Mouse (Mus musculus) stomach, embryonic 15.5 days (tissue): ENCODE results near the gene Acox3. TPM values are rescaled to one million over a fixed set of nuclear protein-coding genes. Genes with fewer than 3 reads are reported as not detected.

Experiments used
- ATAC-seq: fragments of 200-750 bp; cut with Nextera tagmentation; 2 replicates; pipeline ENCODE4 v1.8.0; 2017; ENCODE audit warnings: low read depth, moderate number of reproducible peaks, moderate TSS enrichment; ENCODE audit not compliant: insufficient read depth, low FRiP score
- H3K27ac ChIP-seq: fragments of 300-500 bp; sonication (generic); 2 replicates; pipeline ENCODE4 v1.5.1; 2015; ENCODE audit warnings: mild to moderate bottlenecking, inconsistent platforms
- H3K27me3 ChIP-seq: fragments of 300-500 bp; sonication (generic); replicated peaks from 2 replicates; pipeline ENCODE4 v1.6.1; 2015; ENCODE audit warnings: inconsistent platforms
- H3K36me3 ChIP-seq: fragments of 300-500 bp; sonication (generic); 2 replicates; pipeline ENCODE4 v1.6.1; 2015; ENCODE audit warnings: inconsistent platforms
- H3K4me1 ChIP-seq: fragments of 300-500 bp; sonication (generic); 2 replicates; pipeline ENCODE4 v1.6.1; 2015; ENCODE audit warnings: inconsistent platforms
- H3K4me2 ChIP-seq: fragments of 300-500 bp; sonication (generic); 2 replicates; pipeline ENCODE4 v1.6.1; 2015; ENCODE audit warnings: mild to moderate bottlenecking, inconsistent platforms
- H3K4me3 ChIP-seq: fragments of 300-500 bp; sonication (generic); replicated peaks from 2 replicates; pipeline ENCODE4 v1.5.1; 2015; ENCODE audit warnings: inconsistent platforms
- H3K9ac ChIP-seq: fragments of 300-500 bp; sonication (generic); 2 replicates; pipeline ENCODE4 v1.6.1; 2015; ENCODE audit warnings: inconsistent platforms
- H3K9me3 ChIP-seq: fragments of 300-500 bp; sonication (generic); 2 replicates; pipeline ENCODE4 v1.6.1; 2016; ENCODE audit warnings: inconsistent platforms
- whole genome bisulfite sequencing: fragments of 180-500 bp; shearing (Covaris S2); methylation state at CpG from one replicate; pipeline ENCODE4 v1.1.7; 2015; 5-methylcytosine and 5-hydroxymethylcytosine counted together
- polyA plus RNA-seq: library from polyadenylated mRNA; unstranded; fragments of >200 nt; fragmentation: Nextera tagmentation; extraction: Ambion mirVana; gene quantifications from 2 replicates; pipeline ENCODE4 v1.2.1, GENCODE M21; 2015

The Acox3 gene
- polyA plus RNA-seq, 1 experiment from 2014 or later: 12.3 TPM

GRCm38 (mm10) chr5:35600233-35600632 lies 17.4 kb downstream of the Acox3 start:
- Histone ChIP-seq H3K4me2 (no peak overlapping the region), H3K4me1 (no peaks in the 10 kb centered on the region), H3K4me3 (no peak overlapping the region), H3K9me3 (no peaks in the 10 kb centered on the region), H3K27ac (no peak overlapping the region), H3K36me3 (peaks cover 23% of the 10 kb centered on the region), H3K27me3 (no peaks in the 10 kb centered on the region), H3K9ac (no peak overlapping the region)
- 85% methylated on average over 11 of the region's 11 CpGs for WGBS
- ATAC-seq: no peak

- no peaks in the 10 kb centered on the region for H3K27me3 ChIP-seq
- H3K36me3 ChIP-seq: peaks cover 23% of the 10 kb centered on the region
- no peaks in the 10 kb centered on the region for H3K4me1 ChIP-seq
- no peak overlapping the region for H3K9ac ChIP-seq
- no peak overlapping the region for H3K27ac ChIP-seq
- WGBS: 86% methylated on average over 8 of the region's 8 CpGs
- no peak for ATAC-seq
- no peaks in the 10 kb centered on the region for H3K9me3 ChIP-seq
- H3K4me3 ChIP-seq: no peak overlapping the region
- no peak overlapping the region for H3K4me2 ChIP-seq
These were observed 18.7 kb downstream of the Acox3 start for GRCm38 (mm10) chr5:35601526-35601925.

GRCm38 (mm10) chr5:35605355-35605754 lies 22.5 kb downstream of the Acox3 start:
- Histone ChIP-seq H3K4me2 (no peak overlapping the region), H3K4me3 (no peak overlapping the region), H3K9me3 (no peaks in the 10 kb centered on the region), H3K27me3 (no peaks in the 10 kb centered on the region), H3K36me3 (0 out of 2 replicates have a peak, but pooled peaks cover 14% of the 10 kb centered on the region), H3K9ac (no peak overlapping the region), H3K4me1 (peaks cover 14% of the 10 kb centered on the region), H3K27ac (no peak overlapping the region)
- no peak for ATAC-seq
- 79% methylated on average over 7 of the region's 7 CpGs for WGBS

- ATAC-seq: no peak
- H3K36me3 ChIP-seq: 0 out of 2 replicates have a peak, but pooled peaks cover 8% of the 10 kb centered on the region
- H3K4me2 ChIP-seq: no peak overlapping the region
- H3K27me3 ChIP-seq: no peaks in the 10 kb centered on the region
- 81% methylated on average over 7 of the region's 7 CpGs for WGBS
- H3K9ac ChIP-seq: no peak overlapping the region
- no peak overlapping the region for H3K27ac ChIP-seq
- H3K9me3 ChIP-seq: no peaks in the 10 kb centered on the region
- no peak overlapping the region for H3K4me3 ChIP-seq
- peaks cover 14% of the 10 kb centered on the region for H3K4me1 ChIP-seq
These were observed 24.0 kb downstream of the Acox3 start for GRCm38 (mm10) chr5:35606800-35607199.

GRCm38 (mm10) chr5:35607784-35608183 lies 24.9 kb downstream of the Acox3 start:
- no peak overlapping the region for H3K27ac ChIP-seq
- WGBS: 76% methylated on average over 6 of the region's 7 CpGs
- no peak overlapping the region for H3K4me3 ChIP-seq
- no peaks in the 10 kb centered on the region for H3K9me3 ChIP-seq
- H3K4me1 ChIP-seq: peaks cover 14% of the 10 kb centered on the region
- H3K9ac ChIP-seq: no peak overlapping the region
- H3K4me2 ChIP-seq: no peak overlapping the region
- ATAC-seq: peak; percentile 28; the same call in 1 of the 2 replicates
- no peaks in the 10 kb centered on the region for H3K27me3 ChIP-seq
- H3K36me3 ChIP-seq: 0 out of 2 replicates have a peak, but pooled peaks cover 3% of the 10 kb centered on the region

- no peak for ATAC-seq
- no peaks in the 10 kb centered on the region for H3K27me3 ChIP-seq
- H3K27ac ChIP-seq: no peak overlapping the region
- no peaks in the 10 kb centered on the region for H3K36me3 ChIP-seq
- no peak overlapping the region for H3K4me2 ChIP-seq
- WGBS: 70% methylated on average over 5 of the region's 5 CpGs
- H3K4me1 ChIP-seq: peaks cover 14% of the 10 kb centered on the region
- H3K9ac ChIP-seq: no peak overlapping the region
- no peaks in the 10 kb centered on the region for H3K9me3 ChIP-seq
- H3K4me3 ChIP-seq: no peak overlapping the region
These were observed 25.7 kb downstream of the Acox3 start for GRCm38 (mm10) chr5:35608559-35608958.

- H3K4me1 ChIP-seq: peaks cover 14% of the 10 kb centered on the region
- H3K9ac ChIP-seq: no peak overlapping the region
- no peaks in the 10 kb centered on the region for H3K36me3 ChIP-seq
- peak; percentile 44; the same call in 1 of the 2 replicates for ATAC-seq
- no peak overlapping the region for H3K4me3 ChIP-seq
- H3K27me3 ChIP-seq: no peaks in the 10 kb centered on the region
- no peaks in the 10 kb centered on the region for H3K9me3 ChIP-seq
- H3K27ac ChIP-seq: no peak overlapping the region
- WGBS: 22% methylated on average over 12 of the region's 12 CpGs
- H3K4me2 ChIP-seq: no peak overlapping the region; the same call in 1 of the 2 replicates
These were observed 26.5 kb downstream of the Acox3 start for GRCm38 (mm10) chr5:35609381-35609780.

GRCm38 (mm10) chr5:35609971-35610370 lies 27.1 kb downstream of the Acox3 start:
- no peaks in the 10 kb centered on the region for H3K36me3 ChIP-seq
- no peaks in the 10 kb centered on the region for H3K9me3 ChIP-seq
- WGBS: 59% methylated on average over 2 of the region's 2 CpGs
- ATAC-seq: no peak
- no peak overlapping the region for H3K9ac ChIP-seq
- peaks cover 14% of the 10 kb centered on the region for H3K4me1 ChIP-seq
- no peak overlapping the region for H3K4me2 ChIP-seq
- H3K27me3 ChIP-seq: no peaks in the 10 kb centered on the region
- H3K4me3 ChIP-seq: no peak overlapping the region
- H3K27ac ChIP-seq: no peak overlapping the region

GRCm38 (mm10) chr5:35610381-35610780 lies 27.5 kb downstream of the Acox3 start:
- Histone ChIP-seq H3K4me1 (peaks cover 14% of the 10 kb centered on the region), H3K27ac (no peak overlapping the region), H3K27me3 (no peaks in the 10 kb centered on the region), H3K4me3 (no peak overlapping the region), H3K4me2 (no peak overlapping the region), H3K36me3 (no peaks in the 10 kb centered on the region), H3K9me3 (no peaks in the 10 kb centered on the region), H3K9ac (no peak overlapping the region)
- 91% methylated on average over 7 of the region's 7 CpGs for WGBS
- ATAC-seq: no peak

- ATAC-seq: no peak
- Histone ChIP-seq H3K4me3 (no peak overlapping the region), H3K4me1 (peaks cover 14% of the 10 kb centered on the region), H3K4me2 (no peak overlapping the region), H3K27me3 (no peaks in the 10 kb centered on the region), H3K9me3 (no peaks in the 10 kb centered on the region), H3K9ac (no peak overlapping the region), H3K36me3 (no peaks in the 10 kb centered on the region), H3K27ac (no peak overlapping the region)
- WGBS: 89% methylated on average over 9 of the region's 9 CpGs
These were observed 28.3 kb downstream of the Acox3 start for GRCm38 (mm10) chr5:35611170-35611569.

- 84% methylated on average over 11 of the region's 11 CpGs for WGBS
- Histone ChIP-seq H3K4me1 (peaks cover 14% of the 10 kb centered on the region), H3K9ac (no peak overlapping the region), H3K4me3 (no peak overlapping the region), H3K36me3 (no peaks in the 10 kb centered on the region), H3K27ac (no peak overlapping the region), H3K27me3 (no peaks in the 10 kb centered on the region), H3K9me3 (no peaks in the 10 kb centered on the region), H3K4me2 (no peak overlapping the region)
- ATAC-seq: no peak
These were observed 29.1 kb downstream of the Acox3 start for GRCm38 (mm10) chr5:35611900-35612299.

- 85% methylated on average over 8 of the region's 8 CpGs for WGBS
- no peak overlapping the region for H3K4me2 ChIP-seq
- H3K4me1 ChIP-seq: peaks cover 14% of the 10 kb centered on the region
- H3K36me3 ChIP-seq: no peaks in the 10 kb centered on the region
- ATAC-seq: no peak
- H3K9ac ChIP-seq: no peak overlapping the region
- no peak overlapping the region for H3K27ac ChIP-seq
- no peaks in the 10 kb centered on the region for H3K27me3 ChIP-seq
- no peak overlapping the region for H3K4me3 ChIP-seq
- H3K9me3 ChIP-seq: no peaks in the 10 kb centered on the region
These were observed 29.9 kb downstream of the Acox3 start for GRCm38 (mm10) chr5:35612722-35613121.

- H3K9me3 ChIP-seq: no peaks in the 10 kb centered on the region
- no peak overlapping the region for H3K4me2 ChIP-seq
- H3K4me1 ChIP-seq: no peaks in the 10 kb centered on the region; the same call in 1 of the 2 replicates
- no peaks in the 10 kb centered on the region for H3K36me3 ChIP-seq
- no peak overlapping the region for H3K9ac ChIP-seq
- no peak overlapping the region for H3K4me3 ChIP-seq
- no peak overlapping the region for H3K27ac ChIP-seq
- ATAC-seq: no peak
- WGBS: 47% methylated on average over 5 of the region's 5 CpGs
- H3K27me3 ChIP-seq: no peaks in the 10 kb centered on the region
These were observed 34.1 kb downstream of the Acox3 start for GRCm38 (mm10) chr5:35616943-35617342.
